Mouse (Mus musculus): ENCODE measurements around the gene Clec4b1.
"Not testable (repeated sequence)": the region's sequence is repeated elsewhere in the genome, so short reads cannot be mapped to it uniquely, and the experiment has no call there.

Clec4b1 gene

GRCm38 (mm10) chr6:123049742-123050372 lies at the start of gene Clec4b1:
Gene Clec4b1, plus strand, starts transcription at chr6:123049962.
- DNase-seq: no peak

DNA sequence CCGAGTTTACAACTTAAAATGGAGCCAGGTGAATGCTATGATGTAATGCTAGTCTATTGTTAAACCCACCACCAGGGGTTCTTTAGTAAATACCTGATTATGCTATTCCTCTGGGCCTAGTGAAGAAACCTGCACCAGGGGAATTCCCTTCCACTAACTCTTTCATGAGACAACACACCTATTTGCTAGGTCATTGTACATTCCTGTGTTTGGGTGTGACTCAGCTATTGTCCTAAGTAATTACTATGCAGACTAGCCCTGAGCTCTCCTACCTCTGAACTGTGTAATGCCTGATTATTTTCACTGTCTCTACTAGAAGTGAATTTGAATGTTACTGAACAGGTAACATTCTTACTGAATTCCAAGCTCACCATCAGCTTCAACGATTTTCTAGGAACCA lies 45.1 kb upstream of the Clec4b1 start:
- not testable (repeated sequence) for DNase-seq

DNA sequence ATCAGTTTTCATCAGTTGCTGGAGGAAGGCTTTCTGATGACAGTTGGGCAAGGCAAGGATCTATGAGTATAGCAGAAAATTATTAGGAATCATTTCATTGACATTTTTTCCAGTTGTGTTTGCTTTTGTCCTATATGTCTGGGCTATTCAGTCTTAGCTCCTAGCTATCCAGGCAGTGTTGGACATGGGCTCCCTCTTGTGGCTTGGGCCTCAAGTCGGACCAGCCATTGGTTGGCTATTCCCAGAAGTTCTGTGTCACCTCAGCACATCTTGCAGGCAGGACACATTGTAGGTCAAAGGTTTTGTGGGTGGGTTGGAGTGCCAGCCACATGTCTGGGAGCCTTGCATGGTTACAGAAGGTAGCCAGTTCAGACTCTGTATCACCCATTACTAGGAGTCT lies 44.2 kb upstream of the Clec4b1 start:
- no peak for DNase-seq

DNA sequence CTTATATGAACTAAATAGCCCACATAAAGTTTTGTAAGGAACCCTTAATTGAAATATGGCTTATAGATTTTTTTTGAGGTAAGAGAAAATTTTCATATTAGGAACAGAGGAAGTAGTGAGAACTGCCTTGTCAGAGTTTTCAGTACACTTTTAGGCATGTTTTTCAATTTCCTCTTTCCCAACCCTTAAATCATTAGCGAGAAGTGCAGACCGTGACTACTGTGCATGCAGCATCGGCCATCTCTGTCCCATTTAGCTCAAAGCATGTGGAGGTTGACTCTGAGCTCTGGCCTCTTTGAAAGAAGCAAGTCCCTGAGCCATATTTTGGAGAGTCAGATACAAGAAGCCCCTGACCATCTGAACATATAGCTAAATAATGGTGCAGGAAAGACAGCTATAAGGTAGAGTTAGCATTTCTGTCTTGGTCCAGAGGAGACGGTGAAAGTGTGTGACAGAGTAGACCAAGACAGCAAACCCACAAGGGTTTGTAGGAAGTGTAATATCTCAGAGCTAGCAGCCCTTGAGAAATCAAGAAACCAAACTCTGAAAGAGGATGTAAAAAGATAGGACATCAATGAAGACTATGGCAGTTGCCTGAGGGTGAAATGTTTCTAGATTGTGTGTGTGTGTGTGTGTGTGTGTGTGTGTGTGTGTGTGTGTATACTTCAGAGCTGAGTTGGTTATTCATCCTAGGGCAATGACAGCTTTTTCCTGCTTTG lies 45.5 kb downstream of the Clec4b1 start:
- DNase-seq: no peak

DNA sequence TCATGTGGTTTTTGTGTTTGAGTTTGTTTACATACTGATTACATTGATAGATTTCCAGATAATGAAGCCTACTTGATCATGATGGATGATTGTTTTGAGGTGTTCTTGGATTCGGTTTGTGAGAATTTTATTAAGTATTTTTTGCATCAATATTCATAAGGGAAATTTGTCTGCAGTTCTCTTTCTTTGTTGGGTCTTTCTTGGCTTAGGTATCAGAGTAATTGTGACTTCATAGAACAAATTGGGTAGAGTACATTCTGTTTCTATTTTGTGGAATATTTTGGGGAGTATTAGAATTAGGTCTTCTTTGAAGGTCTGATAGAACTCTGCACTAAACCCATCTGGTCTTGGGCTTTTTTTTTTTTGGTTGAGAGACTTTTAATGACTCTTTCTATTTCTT lies 56.4 kb downstream of the Clec4b1 start, which contains the start of gene Clec4a2:
Gene Clec4a2 (plus strand): TSS at position 301 of the 400 bp plus-strand sequence.
- DNase-seq: not testable (repeated sequence)

All from embryo, embryonic 11 days (tissue).